Mouse (Mus musculus) cortical plate, adult 2 months (tissue): Measurements from ENCODE around the gene Styxl1. TPM values are rescaled to one million over a fixed set of nuclear protein-coding genes. Genes with fewer than 3 reads are reported as not detected.

Experiments
- H3K27ac ChIP-seq: fragments of 200-500 bp; 2 replicates; pipeline ENCODE4 v1.5.1; 2012; ENCODE audit warnings: low read length, control low read depth, inconsistent platforms; ENCODE audit not compliant: insufficient read depth
- H3K4me1 ChIP-seq: fragments of 200-500 bp; 2 replicates; pipeline ENCODE4 v1.6.1; 2011; ENCODE audit warnings: low read length; ENCODE audit not compliant: control insufficient read depth, insufficient read depth
- H3K4me3 ChIP-seq: fragments of 200-500 bp; 2 replicates; pipeline ENCODE4 v1.5.1; 2011; ENCODE audit warnings: mild to moderate bottlenecking, low read length, control low read depth; ENCODE audit not compliant: insufficient read depth
- CTCF ChIP-seq: fragments of 200-500 bp; IDR thresholded peaks from 2 replicates; pipeline ENCODE4 v1.5.1; 2011; ENCODE audit warnings: mild to moderate bottlenecking, control low read depth, low read length; ENCODE audit not compliant: insufficient read depth; ENCODE audit errors: extremely low read depth
- POLR2A ChIP-seq: fragments of 200-500 bp; IDR thresholded peaks from 2 replicates; pipeline ENCODE4 v1.6.1; 2011; ENCODE audit warnings: mild to moderate bottlenecking, low read length, control low read depth; ENCODE audit not compliant: insufficient read depth; ENCODE audit errors: extremely low read depth
- polyA plus RNA-seq: library from polyadenylated mRNA; depleted of rRNA; stranded (reverse); fragments of >200 nt; gene quantifications from 2 replicates; pipeline ENCODE4 v1.2.3, GENCODE M21; 2012

Styxl1 gene
- polyA plus RNA-seq, 1 experiment: 0.13 TPM

DNA sequence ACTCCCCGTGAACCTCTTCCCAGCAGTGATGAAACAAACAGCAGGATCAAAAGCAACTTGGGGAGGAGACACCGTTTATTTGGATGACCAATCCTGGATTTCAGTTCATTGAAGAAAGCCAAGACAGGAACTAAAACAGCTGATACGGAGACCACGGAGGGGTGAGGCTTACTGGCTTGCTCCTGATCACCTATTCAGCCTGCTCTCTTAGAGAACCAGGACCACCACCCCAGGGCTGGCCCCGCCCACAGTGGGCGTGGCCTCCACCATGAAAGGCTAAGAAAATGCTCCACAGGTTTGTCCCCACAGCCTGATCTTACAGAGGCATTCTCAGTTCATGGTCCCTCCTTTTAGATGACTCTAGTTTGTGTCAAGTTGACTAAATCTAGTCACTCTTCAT is 39.9 kb downstream of the Styxl1 start:
- no peak overlapping the region for H3K4me3 ChIP-seq
- H3K27ac ChIP-seq: no peak overlapping the region
- TF ChIP-seq CTCF: no peak
- no peak for TF ChIP-seq POLR2A
- 0 out of 2 replicates have a peak, but pooled peaks cover 2% of the 10 kb centered on the region for H3K4me1 ChIP-seq

DNA sequence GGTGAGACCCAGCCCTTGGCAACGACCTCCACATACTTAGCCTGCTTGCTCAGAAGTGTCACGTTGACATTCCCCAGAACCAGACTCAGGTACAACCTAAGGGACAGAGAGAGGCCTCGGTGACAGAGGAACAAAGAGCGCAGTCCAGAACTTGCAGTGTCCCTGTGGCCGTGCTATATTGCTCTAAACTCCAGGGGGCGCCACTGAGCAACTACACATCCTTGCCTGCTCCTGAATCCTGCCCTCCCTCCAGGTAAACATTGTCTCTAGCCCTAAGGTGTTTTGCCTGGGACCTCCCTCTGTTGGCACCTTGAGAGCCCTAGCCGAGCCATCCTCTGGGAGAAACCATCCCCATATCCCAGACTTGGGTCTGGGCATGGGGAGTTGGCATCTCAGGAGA is 41.0 kb downstream of the Styxl1 start:
- Histone ChIP-seq H3K4me1 (no peaks in the 10 kb centered on the region), H3K27ac (no peak overlapping the region), H3K4me3 (no peak overlapping the region)
- TF ChIP-seq POLR2A: no peak
- peak; percentile 42 for TF ChIP-seq CTCF

DNA sequence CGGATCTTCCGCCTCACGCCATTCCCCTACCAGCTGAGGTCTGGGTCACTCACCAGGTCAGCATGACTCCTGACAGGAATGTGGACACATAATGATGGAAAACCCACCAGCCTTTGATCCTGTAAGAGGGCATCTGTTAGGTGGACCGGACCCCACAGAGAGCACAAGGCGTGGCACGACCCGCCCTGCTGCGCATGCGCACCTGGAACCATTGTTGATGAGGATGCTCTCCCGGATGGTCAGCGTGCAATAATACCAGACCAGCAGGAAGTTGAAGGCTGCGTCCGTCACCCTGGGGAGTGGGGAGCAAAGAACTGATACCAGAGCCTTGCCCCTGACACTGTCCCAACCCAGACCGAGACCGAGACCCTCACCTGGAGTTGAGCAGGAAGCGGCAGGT is 41.6 kb downstream of the Styxl1 start:
- Histone ChIP-seq H3K4me3 (no peak overlapping the region), H3K27ac (no peak overlapping the region), H3K4me1 (no peaks in the 10 kb centered on the region)
- no peak for TF ChIP-seq CTCF
- TF ChIP-seq POLR2A: no peak

DNA sequence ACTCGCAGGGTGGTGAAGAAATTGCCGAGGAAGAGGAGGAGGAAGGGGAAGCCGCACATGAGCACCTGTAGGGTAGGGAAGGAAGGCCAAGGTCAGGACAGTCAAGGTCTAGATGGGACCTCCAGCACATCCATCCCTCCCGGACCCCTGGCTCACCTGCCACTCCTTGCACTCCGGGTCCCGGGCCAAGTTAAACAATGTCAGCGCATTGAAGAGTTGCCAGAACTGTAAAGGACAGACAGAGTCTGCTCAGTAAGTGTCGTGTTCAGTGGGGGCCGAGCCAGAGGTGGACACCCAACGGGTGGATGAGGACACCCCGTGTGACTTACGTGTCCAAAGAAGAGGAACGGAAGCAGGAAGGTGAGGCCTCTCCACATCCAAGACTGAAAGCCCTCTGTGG is 42.4 kb downstream of the Styxl1 start:
- Histone ChIP-seq H3K4me1 (no peaks in the 10 kb centered on the region), H3K27ac (no peak overlapping the region), H3K4me3 (no peak overlapping the region)
- TF ChIP-seq CTCF: no peak
- TF ChIP-seq POLR2A: no peak

DNA sequence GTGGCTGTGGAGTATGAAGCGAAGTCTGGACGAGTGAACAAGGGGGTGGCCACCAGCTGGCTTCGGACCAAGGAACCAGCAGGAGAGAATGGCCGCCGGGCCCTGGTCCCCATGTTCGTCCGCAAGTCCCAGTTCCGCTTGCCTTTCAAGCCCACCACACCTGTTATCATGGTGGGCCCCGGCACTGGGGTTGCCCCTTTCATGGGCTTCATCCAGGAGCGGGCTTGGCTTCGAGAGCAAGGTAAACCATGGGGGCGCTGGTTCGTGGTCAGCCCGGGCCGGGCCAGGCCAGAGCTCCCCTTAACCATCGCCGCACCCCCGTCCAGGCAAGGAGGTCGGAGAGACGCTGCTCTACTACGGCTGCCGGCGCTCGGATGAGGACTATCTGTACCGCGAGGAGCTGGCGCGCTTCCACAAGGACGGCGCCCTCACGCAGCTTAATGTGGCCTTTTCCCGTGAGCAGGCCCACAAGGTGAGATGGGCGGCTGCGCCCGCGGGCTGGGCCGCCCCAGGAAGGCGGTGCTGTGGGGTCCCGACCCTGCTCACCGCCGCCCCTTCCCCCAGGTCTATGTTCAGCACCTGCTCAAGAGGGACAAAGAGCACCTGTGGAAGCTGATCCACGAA is 44.0 kb downstream of the Styxl1 start:
- Histone ChIP-seq H3K27ac (no peak overlapping the region), H3K4me3 (no peak overlapping the region), H3K4me1 (no peaks in the 10 kb centered on the region)
- TF ChIP-seq CTCF (no peak), POLR2A (no peak)

DNA sequence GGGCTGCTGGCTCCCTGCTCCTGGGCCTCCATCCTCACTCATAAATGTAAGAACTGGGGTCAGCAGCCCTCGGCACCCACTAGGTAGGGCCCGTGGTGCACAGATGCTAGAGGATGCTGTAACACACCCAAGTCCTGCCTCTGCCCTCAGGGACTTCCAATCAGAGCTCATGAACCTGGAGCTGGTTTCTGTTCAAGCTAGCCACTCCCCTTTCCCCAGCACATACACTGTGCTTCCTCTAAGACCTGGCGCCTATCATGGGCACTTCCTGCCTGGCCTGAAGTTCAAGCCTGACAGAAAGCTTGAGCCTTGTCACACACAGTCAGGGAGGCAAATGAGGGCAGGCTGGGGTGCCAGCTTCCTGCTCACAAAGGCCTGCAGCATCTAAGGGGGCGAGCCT is 45.1 kb downstream of the Styxl1 start:
- TF ChIP-seq POLR2A (no peak), CTCF (no peak)
- Histone ChIP-seq H3K4me3 (no peak overlapping the region), H3K4me1 (no peaks in the 10 kb centered on the region), H3K27ac (no peak overlapping the region)

DNA sequence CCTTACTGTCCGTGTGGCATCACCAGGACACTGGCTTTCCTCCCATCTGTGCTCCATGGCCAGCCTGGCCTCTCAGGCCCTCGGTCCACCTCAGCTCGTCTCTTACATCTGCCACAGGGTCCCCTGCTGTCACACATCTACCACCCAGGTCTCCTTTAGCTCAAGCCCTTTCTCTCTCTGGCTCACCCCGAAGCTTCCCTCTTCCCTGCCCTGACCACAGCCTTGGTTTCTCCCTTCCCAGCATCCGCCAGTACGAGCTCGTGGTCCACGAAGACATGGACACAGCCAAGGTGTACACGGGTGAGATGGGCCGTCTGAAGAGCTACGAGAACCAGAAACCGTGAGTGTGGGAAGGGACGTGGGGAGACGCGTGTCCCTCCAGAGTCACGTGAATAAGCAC is 46.9 kb downstream of the Styxl1 start:
- no peak overlapping the region for H3K27ac ChIP-seq
- no peaks in the 10 kb centered on the region for H3K4me1 ChIP-seq
- no peak overlapping the region for H3K4me3 ChIP-seq
- TF ChIP-seq POLR2A: no peak
- TF ChIP-seq CTCF: no peak

DNA sequence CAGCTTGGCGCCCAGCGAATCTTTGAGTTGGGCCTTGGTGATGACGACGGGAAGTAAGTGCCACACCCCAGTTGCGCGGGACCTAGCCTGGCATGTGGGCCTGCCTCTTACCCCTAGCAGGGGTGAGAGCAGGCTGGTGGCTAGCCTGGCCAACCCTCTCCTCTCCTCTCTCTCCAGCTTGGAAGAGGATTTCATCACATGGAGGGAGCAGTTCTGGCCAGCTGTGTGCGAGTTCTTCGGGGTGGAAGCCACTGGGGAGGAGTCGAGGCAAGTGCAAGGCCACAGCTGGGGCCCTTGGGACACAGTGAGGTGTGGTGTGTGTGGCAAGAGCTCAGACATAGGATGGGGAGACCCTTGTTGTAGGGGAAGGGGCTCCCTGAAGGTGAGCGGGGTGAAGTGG is 47.3 kb downstream of the Styxl1 start:
- Histone ChIP-seq H3K4me3 (no peak overlapping the region), H3K27ac (no peak overlapping the region), H3K4me1 (peaks cover under 1% of the 10 kb centered on the region; the same call in 1 of the 2 replicates)
- no peak for TF ChIP-seq CTCF
- TF ChIP-seq POLR2A: no peak

DNA sequence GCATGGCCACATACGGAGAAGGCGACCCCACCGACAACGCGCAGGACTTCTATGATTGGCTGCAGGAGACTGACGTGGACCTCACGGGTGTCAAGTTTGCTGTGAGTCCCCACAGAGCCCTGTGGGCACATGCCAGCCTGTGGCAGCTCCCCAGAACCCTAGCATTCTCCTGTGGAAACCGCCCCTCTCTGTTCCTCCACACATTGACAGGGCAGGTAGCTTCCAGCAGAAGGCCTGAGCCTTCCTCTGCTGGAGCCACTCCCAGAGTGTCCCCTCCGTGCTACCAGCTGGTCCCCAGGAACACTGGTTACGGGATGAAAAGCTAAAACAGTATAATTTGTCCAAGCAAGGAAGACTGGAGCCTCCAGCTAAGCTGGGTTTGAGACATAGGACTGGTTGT is 47.9 kb downstream of the Styxl1 start:
- Histone ChIP-seq H3K27ac (no peak overlapping the region), H3K4me3 (no peak overlapping the region), H3K4me1 (peaks cover 2% of the 10 kb centered on the region; the same call in 1 of the 2 replicates)
- TF ChIP-seq POLR2A (no peak), CTCF (no peak)

DNA sequence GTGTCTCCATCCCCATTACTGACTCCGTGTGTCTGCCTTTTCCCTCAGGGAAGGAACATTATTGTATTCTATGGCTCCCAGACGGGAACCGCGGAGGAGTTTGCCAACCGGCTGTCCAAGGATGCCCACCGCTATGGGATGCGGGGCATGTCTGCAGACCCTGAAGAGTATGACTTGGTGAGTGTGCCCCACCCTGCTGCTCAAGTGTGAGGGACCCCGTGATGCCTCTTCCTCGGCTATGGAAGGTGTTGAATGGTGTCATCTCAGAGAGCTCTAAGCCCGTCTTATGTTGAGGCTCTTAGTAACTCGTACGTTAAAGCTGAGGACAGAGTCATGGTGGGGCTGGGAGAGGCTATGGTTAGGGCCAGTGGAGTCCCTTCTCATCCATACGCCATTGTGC is 48.8 kb downstream of the Styxl1 start:
- H3K27ac ChIP-seq: no peak overlapping the region
- TF ChIP-seq CTCF: no peak
- no peak for TF ChIP-seq POLR2A
- no peak overlapping the region for H3K4me3 ChIP-seq
- peaks cover 4% of the 10 kb centered on the region; the same call in 1 of the 2 replicates for H3K4me1 ChIP-seq
